7 mouse cellular contexts compared by ENCODE assay signal in the genomic region with DNA sequence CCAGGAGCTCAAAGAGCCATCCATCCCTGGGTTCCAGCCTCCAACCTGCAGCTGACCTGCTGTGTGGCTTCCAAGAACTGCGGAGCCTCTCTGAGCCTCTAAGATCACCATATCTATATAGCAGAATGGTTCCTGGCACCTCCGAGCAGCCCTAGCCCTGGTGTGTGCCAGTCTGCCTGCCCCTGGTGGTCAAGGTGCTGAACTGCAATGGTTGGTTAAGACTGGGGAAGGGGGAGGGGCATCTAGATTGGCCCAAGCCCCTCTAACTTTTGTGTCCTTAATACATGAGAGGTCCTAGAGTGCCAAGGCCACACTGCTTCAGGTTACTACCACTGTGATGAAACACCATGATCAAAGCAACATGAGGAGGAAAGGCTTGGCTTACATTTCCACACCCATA. TPM values are rescaled to one million over a fixed set of nuclear protein-coding genes. Genes with fewer than 3 reads are reported as not detected.
DNase-seq lines count a peak whose midpoint lies in the region; ATAC-seq lines count a peak whose summit lies in the region.

No protein-coding gene starts in this region.

- no peaks in the 10 kb centered on the region for H3K36me3 ChIP-seq in lung, embryonic 15.5 days
- no peaks in the 10 kb centered on the region; the same call in 1 of the 2 replicates for H3K36me3 ChIP-seq in limb, embryonic 11.5 days (ENCODE audit: control insufficient read depth, insufficient read depth, low read length)
- peaks cover 6% of the 10 kb centered on the region; the same call in 1 of the 2 replicates for H3K36me3 ChIP-seq in midbrain, embryonic 16.5 days (ENCODE audit: control insufficient read depth, insufficient read depth, low read length)

- H3K27me3 ChIP-seq in lung, embryonic 15.5 days = no peaks in the 10 kb centered on the region
- no peaks in the 10 kb centered on the region for H3K27me3 ChIP-seq in limb, embryonic 11.5 days (ENCODE audit: control insufficient read depth, insufficient read depth, low read length)
- no peaks in the 10 kb centered on the region for H3K27me3 ChIP-seq in midbrain, embryonic 16.5 days (ENCODE audit: control insufficient read depth, insufficient read depth, low read depth, low read length)

- no peak overlapping the region for H3K4me3 ChIP-seq in lung, embryonic 15.5 days
- H3K4me3 ChIP-seq in limb, embryonic 11.5 days (ENCODE audit: low read depth, low read length) = no peak overlapping the region
- H3K4me3 ChIP-seq in midbrain, embryonic 16.5 days (ENCODE audit: low read depth, low read length) = no peak overlapping the region

- H3K9me3 ChIP-seq in lung, embryonic 15.5 days = no peaks in the 10 kb centered on the region
- no peaks in the 10 kb centered on the region for H3K9me3 ChIP-seq in limb, embryonic 11.5 days (ENCODE audit: control insufficient read depth, low read length)
- peaks cover 4% of the 10 kb centered on the region for H3K9me3 ChIP-seq in midbrain, embryonic 16.5 days (replicated peaks; ENCODE audit: control insufficient read depth, low read length, poor library complexity, severe bottlenecking)

- no peaks in the 10 kb centered on the region for H3K4me1 ChIP-seq in lung, embryonic 15.5 days
- H3K4me1 ChIP-seq in limb, embryonic 11.5 days (ENCODE audit: control insufficient read depth, insufficient read depth, low read length) = no peaks in the 10 kb centered on the region
- H3K4me1 ChIP-seq in midbrain, embryonic 16.5 days (ENCODE audit: control insufficient read depth, insufficient read depth, low read length) = no peaks in the 10 kb centered on the region

- H3K27ac ChIP-seq in lung, embryonic 15.5 days = no peak overlapping the region
- no peak overlapping the region for H3K27ac ChIP-seq in limb, embryonic 11.5 days (replicated peaks; ENCODE audit: low read depth, low read length)
- no peak overlapping the region for H3K27ac ChIP-seq in midbrain, embryonic 16.5 days (ENCODE audit: low read length)

- WGBS in lung, embryonic 15.5 days = 61% methylated on average over 2 of the region's 2 CpGs
- 62% methylated on average over 2 of the region's 2 CpGs for WGBS in limb, embryonic 11.5 days
- WGBS in midbrain, embryonic 16.5 days = 62% methylated on average over 2 of the region's 2 CpGs

- no peak overlapping the region for H3K9ac ChIP-seq in lung, embryonic 15.5 days
- no peak overlapping the region for H3K9ac ChIP-seq in limb, embryonic 11.5 days (ENCODE audit: low read length)
- H3K9ac ChIP-seq in midbrain, embryonic 16.5 days (ENCODE audit: low read depth, low read length) = no peak overlapping the region

- DNase-seq in lung, postnatal 36 days = no peak
- peak; percentile 45 for DNase-seq in c-Kit-positive CD71-positive TER-119-positive erythroid progenitor cells, embryonic 14.5 days (ENCODE audit: low spot score)
- peak; percentile 45 for DNase-seq in limb, embryonic 11.5 days (ENCODE audit: low spot score)
- peak; percentile 38 to 70 for DNase-seq in thymus, postnatal 10 days (ENCODE audit: low spot score in 2 of 2)
- no peak for DNase-seq in urinary bladder, postnatal 4 days (ENCODE audit: low spot score in 2 of 2)

- no peak overlapping the region for H3K4me2 ChIP-seq in lung, embryonic 15.5 days
- no peak overlapping the region for H3K4me2 ChIP-seq in limb, embryonic 11.5 days (ENCODE audit: low read depth, severe bottlenecking)
- no peak overlapping the region for H3K4me2 ChIP-seq in midbrain, embryonic 16.5 days (ENCODE audit: low read length)

- ATAC-seq in lung, embryonic 15.5 days (ENCODE audit: borderline replicate concordance, extremely low read depth, low FRiP score, low TSS enrichment) = peak; percentile 53; the same call in 1 of the 2 replicates
- ATAC-seq in limb, embryonic 11.5 days (ENCODE audit: insufficient number of reproducible peaks, low FRiP score, low TSS enrichment, low read depth) = no peak; the same call in 1 of the 2 replicates
- ATAC-seq in midbrain, embryonic 16.5 days = no peak

RNA-seq across cellular contexts. Expression of gene Micall2, which starts 33.2 kb away (rescaled TPM):
- 3.4 and 3.5 TPM in 2 replicates for polyA plus RNA-seq in lung, embryonic 15.5 days (2015; fragmentation: Nextera tagmentation; extraction: Ambion mirVana)
- polyA plus RNA-seq in limb, embryonic 11.5 days (2014; fragmentation: Nextera tagmentation; extraction: Ambion mirVana) = 6.6 and 7.8 TPM in 2 replicates
- 14.7 and 15.2 TPM in 2 replicates for polyA plus RNA-seq in midbrain, embryonic 16.5 days (2015; fragmentation: Nextera tagmentation; extraction: Ambion mirVana)

Comparison
In these comparisons a context has a peak if more than half of its experiments do, and no peak if none do; other contexts are left out.
1. DNase-seq: peak in c-Kit-positive CD71-positive TER-119-positive erythroid progenitor cells, embryonic 14.5 days (single experiment), limb, embryonic 11.5 days (single experiment) and thymus, postnatal 10 days (2 of 2); none in lung, postnatal 36 days (single experiment) and urinary bladder, postnatal 4 days (0 of 2).